Mouse (Mus musculus) retina, embryonic 14.5 days (tissue): ENCODE data around the gene Shkbp1.

Experiments
- DNase-seq: peaks from one replicate; pipeline ENCODE4 v3.0.0-alpha.2; 2015; ENCODE audit warnings: low spot score

Shkbp1 gene

GRCm38 (mm10) chr7:27333316-27333941 lies 22.4 kb downstream of the Shkbp1 start:
- no peak for DNase-seq

DNA sequence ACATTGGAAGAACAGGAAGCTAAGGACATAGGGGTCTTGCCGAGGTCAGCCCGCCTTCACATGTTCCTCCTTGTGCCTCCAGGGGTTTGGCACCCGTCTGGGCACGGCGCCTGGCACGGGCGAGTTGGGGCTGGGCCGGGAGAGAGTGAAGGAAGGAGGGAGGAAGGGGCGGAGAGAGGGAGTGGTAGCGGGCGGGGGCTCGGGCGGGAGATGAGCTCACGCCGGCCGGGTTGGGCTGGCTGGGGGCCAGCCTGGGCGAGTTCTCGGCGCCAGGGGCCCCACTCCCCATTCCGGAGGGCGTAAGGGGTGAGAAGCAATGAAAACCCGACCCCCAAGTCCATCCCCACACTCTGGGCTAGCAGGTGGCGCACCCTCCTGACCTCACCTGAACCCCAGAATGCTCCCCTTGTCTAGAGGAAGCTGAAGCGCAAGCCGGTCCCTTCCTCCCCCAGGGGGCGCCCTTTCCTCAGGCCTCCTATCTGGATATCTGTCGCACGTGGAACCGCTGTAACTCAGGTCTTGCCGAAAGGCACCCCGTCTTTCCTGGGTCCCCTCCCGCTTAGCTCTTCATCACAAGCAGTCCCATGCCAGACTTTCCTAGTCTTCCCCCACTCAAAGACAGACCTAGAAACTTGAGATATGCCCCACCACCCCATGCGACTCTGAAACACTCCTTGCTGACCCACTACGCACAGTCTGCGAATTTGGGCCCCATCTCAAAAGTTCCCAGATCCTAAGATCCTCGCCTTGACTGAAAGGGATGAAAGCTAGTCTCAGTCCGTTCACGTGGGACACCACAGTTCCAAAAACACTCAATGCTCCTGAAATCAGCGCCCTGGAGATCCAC lies 23.2 kb downstream of the Shkbp1 start:
- DNase-seq = peak; percentile 88

DNA sequence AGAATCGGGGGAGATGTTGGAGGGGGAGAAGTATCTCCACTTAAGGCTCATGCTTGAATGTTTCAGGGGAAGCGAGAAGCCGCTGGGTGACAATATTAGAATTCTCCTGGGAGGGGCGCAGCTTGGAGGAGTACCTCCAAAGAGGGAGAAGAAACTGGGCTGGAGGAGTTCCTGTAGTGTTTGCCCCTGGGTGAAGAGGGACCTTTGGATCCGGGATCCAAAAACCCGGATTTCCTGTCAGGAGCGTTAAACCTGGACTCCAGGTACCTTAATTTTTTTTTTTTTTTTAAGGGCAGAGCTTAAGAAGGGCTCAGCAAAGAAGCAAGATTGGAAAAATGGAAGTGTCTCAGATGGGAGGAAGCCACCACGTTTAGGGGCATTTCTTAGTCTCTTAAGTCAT lies 24.0 kb downstream of the Shkbp1 start:
- no peak for DNase-seq

DNA sequence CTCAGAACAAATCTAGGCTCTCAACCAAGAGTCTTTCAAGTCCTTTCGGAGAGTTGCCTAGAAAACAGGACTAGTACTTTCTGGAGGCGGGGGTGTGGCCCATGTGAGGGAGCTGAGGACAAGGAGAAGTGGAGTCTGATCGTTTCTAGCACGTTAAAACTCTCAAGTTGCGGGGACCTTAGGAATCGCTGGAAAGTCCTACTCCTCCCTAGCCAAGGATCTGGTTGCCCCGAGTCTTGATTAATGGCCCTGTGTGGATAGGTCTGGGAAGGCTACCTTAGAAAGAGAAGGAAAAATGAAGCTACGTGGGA lies 24.3 kb downstream of the Shkbp1 start:
- DNase-seq = no peak

DNA sequence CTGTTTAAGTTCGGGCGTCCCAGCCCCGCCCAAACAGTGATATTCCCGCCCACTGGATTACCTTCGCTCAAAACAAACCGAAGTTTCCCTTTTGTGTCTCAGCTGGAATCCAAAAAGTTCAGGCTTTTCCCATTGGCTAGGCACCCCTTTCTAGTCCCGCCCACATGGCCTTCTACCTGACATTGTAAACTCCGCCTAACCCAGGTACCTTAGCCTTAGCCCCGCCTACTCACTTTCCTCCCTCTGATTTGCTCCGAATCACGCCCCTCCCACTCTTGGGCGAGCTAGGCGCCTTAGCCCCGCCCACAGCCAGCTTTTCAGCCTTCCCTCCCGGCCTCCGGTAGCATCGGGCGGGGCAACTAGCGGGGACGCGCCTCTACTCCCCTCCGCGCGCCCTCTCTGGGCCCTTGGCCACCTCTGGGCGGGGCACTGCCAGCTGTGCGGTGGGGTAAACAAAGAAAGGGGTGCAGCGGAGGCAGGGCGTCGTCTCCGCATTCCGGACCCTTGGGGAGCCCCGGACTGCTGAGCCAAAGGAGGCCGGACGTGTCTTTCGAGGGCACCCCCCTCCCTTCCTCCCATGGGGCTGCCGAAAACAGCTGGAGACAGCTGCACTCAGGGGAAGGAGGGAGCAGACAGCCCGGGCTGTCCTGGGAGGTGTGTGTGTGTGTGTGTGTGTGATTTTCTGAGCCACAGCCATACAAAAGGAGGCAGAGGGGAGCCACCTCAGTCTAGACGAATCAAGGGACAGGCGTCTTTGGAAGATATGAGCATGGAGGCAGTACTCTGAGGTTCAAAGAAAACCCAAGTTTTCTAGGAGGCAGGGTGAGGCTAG lies 24.9 kb downstream of the Shkbp1 start:
- DNase-seq = peak; percentile 80

DNA sequence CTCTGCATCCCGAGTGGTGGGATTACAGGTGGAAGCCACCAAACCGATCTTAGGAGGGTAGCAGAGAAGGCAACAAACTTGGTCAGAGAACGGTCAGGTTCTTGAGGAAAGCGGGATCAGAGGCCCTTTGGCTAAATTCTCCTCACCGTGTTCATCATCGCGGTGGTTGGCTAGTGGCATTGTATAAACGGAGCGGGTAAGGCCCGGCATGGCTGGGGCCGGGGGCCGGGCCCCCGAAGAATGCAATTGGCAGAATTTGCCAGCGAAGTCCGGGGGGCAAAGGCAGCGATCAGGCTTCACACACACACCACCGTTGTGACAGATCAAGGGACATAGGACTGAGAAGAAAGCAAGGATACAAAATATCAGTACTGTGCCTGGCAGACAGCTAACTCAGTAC lies 25.8 kb downstream of the Shkbp1 start:
- no peak for DNase-seq

- DNase-seq = peak; percentile 93
Measured at GRCm38 (mm10) chr7:27329326-27329947, 26.4 kb downstream of the Shkbp1 start.

- no peak for DNase-seq
Measured at GRCm38 (mm10) chr7:27328648-27329047, 27.2 kb downstream of the Shkbp1 start.

- no peak for DNase-seq
Measured at GRCm38 (mm10) chr7:27328161-27328560, 27.7 kb downstream of the Shkbp1 start.

GRCm38 (mm10) chr7:27327500-27327899 lies 28.3 kb downstream of the Shkbp1 start:
- no peak for DNase-seq

DNA sequence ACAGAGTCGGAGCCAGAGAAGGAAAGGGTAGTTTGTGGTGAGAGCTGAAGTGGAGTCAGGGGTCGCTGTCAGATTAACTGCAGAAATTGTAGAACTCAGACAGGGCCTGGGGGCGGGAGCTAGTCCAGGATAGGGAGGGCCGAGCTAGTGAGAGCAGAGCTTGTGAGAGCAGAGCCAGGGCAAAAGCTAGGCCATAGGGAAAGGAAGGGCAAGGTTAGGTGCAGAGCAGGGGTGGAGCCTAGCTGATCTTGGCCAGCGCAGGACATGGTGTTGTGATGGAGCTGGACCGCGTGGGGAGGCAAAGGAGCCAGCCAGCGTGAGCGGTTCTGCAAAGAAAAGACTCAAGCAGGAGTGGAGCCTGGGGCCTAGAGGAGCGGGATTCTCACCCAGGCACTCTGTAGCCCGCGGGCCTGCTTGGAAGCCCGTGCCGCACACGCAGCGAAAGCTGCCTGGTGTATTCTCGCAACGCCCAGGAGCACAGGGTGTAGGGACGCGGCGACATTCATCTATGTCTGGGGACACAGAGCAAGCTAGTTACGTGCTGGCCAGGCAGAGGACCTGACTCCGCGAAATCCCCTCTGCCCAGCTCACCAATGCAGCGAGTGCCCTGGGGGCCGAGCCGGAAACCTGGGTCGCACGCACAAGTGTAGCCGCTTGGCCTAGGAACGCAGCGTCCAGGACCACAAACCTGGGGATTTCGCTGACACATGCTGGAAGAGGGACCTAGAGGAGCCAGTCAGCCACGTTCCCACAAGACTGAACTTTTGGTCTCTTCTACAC lies 29.5 kb downstream of the Shkbp1 start:
- no peak for DNase-seq

- peak; percentile 58 for DNase-seq
Measured at GRCm38 (mm10) chr7:27325697-27326096, 30.1 kb downstream of the Shkbp1 start.

DNA sequence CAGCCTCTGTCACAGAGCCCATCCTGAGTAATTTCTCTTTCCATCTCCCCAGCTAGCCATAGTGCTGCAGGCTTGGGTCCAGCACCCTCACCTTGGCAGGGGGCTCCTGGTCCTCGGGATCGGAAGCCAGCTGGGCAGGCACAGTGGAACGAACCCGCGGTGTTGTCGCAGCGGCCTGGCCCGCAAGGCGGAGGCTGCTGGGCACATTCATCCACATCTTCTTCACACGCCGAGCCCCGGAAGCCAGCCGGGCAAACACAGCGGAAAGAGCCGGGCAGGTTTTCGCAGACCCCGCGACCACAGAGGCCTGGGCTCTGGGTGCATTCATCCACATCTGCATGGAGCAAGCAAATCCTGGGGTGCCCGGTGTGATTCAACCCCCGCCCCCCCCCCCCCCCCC lies 30.9 kb downstream of the Shkbp1 start:
- no peak for DNase-seq

- no peak for DNase-seq
Measured at GRCm38 (mm10) chr7:27324161-27324560, 31.7 kb downstream of the Shkbp1 start.

DNA sequence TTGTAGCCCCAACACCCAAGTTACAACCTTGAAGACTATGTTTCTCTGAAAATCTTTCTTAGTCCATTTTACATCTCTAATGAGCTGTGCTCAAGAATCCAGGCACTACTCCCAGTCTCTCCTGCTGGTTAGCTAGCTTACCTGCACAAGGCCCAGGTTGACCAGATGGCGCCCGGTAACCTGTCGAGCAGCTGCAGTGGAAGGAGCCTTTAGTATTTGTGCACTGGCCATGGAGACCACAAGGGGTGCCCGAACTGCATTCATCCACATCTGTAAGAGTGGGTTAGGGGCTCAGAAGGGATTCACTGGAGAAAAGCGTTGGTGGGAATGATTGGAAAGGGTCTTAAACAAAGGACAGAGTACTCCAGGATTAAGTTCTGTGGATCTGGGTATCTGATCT lies 32.8 kb downstream of the Shkbp1 start:
- no peak for DNase-seq

- no peak for DNase-seq
Measured at GRCm38 (mm10) chr7:27322291-27322690, 33.5 kb downstream of the Shkbp1 start.

DNA sequence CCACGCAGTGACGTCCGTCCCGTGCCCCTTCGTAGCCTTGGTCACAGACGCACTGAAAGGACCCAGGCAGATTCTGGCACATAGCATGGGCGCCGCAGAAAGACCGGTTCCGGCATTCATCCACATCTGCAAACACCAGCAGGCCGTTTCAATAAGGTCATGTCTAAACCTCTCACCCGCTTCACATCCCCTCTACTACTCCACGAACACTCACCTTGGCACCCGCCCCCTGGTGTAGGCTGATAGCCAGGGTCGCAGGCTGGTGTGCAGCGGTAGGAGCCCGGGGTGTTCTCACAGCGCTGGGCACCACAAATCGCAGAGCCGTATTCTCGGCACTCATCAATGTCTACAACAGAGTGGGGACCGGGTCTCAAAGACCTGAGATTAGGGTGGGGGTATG lies 36.4 kb downstream of the Shkbp1 start:
- no peak for DNase-seq

GRCm38 (mm10) chr7:27315958-27316357 lies 39.9 kb downstream of the Shkbp1 start:
- peak; percentile 55 for DNase-seq

DNA sequence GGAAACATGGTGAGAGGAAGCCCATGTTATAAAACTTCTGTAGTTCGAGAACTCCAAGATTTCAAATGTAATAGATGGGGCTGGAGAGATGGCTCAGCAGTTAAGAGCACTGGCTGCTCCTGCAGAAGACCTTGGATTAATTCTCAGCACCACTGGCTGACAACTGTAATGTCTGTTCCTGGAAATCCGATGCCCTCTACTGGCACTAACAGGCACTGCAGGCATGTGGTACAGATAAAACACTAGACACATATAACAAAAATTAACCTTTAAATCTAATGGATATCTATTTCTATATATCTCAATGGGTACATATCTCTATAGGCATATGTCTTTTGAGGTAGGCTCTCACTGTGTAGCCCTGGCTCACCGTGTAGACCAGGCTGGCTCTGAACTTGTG lies 41.4 kb downstream of the Shkbp1 start:
- no peak for DNase-seq

GRCm38 (mm10) chr7:27311651-27312284 lies 44.1 kb downstream of the Shkbp1 start:
- DNase-seq = no peak

- no peak for DNase-seq
Measured at GRCm38 (mm10) chr7:27310996-27311535, 44.8 kb downstream of the Shkbp1 start.
